Mouse (Mus musculus) right cerebral cortex, adult 18-20 months (tissue): ENCODE measurements around the gene Rps3.

Source experiments
- DNase-seq: peaks from one replicate; pipeline ENCODE4 v3.0.0; 2022; ENCODE audit warnings: mixed read lengths

Rps3 gene

DNA sequence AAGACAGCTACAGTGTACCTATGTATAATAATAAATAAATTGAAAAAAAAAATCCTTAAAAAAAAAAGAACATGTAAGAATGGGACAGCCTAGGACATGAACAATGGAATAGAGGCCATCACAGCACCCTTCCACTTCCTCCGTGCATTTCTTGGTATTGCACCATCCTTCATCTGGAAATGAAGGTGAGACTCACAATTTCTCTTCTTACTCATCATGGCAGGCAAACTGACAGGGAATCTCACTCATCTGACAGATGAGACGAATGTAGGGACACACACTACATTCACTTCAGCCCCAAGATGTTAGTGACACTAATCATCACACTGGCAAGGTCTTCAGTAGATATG, 8.0 kb downstream of the Rps3 start:
- no peak for DNase-seq

DNA sequence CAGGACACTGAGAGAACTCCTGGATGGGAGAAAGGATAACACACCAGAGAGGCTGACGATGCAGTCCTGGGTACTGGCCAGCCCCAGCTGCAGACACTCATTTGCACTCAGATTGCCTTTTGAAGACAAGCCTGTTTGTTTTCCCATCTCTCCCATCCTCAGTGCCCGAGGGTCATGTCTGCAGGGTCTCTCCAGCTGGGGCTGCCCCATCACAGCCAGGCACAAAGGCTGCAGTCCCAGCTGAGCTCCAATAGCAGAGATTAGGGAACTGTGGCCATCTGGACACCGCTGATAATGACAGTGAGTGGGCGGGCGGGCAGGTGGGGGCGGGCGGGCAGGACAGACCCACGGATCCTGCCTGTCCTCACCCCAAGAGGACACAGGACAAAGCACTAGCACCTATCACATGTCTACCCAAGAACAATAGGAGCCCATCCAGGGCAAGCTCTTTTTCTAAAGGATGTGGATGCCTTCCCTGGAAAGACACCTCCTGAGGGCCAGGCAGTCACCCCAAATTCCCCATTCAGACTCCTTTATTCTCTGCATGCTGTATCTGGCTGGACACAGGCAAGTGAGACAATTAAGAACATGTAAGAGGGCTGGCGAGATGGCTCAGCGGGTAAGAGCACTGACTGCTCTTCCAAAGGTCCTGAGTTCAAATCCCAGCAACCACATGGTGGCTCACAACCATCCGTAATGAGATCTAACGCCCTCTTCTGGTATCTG, 8.5 kb downstream of the Rps3 start:
- no peak for DNase-seq

DNA sequence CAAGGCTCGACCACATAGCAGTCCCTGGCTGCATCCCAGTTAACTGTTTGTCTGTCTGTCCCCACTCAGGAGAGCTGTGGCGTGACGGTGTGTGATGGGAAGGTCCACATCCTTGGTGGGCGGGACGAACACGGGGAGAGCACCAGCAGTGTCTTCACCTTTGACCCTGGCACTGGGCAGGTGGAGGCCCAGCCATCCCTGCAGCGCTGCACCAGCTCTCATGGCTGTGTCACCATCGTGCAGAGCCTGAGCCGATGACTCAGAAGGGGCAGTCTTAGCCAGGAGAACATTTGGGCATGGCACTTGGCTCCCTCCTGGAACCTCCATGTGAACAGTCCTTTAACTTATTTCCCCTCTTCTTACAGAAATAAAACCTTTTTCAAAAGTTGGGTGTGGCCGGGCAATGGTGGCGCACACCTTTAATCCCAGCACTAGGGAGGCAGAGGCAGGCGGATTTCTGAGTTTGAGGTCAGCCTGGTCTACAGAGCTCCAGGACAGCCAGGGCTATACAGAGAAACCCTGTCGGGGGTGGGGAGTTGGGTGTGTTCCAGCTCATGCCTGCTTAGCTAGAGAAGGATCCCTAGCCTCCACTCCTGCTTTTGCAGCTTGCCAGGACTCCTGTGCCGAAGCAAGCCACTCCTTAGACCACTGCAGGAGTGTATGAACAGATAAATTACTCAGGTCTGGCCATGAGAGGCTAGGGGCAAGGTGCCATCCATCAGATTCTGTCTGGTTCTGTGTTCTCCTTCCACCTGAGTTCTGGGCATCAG, 9.7 kb downstream of the Rps3 start:
- no peak for DNase-seq

DNA sequence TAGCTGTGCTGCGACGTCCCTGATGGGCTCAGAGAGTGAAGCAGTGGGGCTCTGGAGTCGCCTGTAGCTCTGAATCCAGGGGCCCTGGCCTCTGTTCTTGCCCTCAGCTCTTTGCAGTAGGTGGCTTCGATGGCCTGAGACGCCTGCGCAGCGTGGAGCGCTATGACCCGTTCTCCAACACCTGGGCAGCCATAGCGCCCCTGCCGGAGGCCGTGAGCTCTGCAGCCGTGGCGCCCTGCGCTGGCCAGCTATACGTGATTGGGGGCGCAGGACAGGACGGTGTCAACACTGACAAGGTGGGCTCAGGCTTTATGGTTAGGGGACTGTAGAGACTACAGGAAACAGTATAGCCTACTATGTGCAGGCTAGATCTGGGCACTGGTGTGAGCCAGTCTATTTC, 12.0 kb downstream of the Rps3 start:
- DNase-seq, result no peak

DNA sequence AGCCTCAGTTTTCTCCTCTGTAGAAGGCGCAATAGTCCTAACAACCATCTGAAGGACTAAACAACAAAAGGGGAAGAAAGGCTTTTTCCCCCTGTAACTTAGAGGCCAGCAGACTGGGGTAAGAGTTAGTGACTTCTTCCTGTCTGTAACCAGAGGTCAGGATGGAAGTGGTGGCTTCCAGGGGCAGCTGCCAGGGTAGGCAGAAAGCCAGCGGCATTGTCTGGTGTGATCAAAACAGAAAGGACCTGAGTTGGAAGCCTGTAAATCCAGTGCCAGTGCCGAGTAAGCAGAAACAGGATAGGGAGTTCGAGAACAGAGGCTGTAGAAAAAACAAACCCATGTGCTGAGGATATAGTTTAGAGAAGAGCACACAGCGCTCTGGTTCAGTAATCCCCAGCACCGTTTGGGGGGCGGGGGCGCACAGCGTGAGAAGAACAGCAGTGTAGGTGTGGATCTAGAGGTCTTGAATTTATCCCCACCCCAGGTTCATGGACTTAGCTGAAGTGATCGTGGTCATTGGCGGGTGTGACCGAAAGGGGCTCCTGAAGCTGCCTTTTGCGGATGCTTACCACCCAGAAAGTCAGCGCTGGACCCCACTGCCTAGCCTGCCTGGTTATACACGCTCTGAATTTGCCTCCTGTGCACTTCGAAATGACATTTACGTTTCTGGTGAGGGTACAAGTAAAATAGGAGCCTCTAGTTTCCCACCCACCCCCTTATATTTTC, 13.7 kb downstream of the Rps3 start:
- DNase-seq, result no peak

DNA sequence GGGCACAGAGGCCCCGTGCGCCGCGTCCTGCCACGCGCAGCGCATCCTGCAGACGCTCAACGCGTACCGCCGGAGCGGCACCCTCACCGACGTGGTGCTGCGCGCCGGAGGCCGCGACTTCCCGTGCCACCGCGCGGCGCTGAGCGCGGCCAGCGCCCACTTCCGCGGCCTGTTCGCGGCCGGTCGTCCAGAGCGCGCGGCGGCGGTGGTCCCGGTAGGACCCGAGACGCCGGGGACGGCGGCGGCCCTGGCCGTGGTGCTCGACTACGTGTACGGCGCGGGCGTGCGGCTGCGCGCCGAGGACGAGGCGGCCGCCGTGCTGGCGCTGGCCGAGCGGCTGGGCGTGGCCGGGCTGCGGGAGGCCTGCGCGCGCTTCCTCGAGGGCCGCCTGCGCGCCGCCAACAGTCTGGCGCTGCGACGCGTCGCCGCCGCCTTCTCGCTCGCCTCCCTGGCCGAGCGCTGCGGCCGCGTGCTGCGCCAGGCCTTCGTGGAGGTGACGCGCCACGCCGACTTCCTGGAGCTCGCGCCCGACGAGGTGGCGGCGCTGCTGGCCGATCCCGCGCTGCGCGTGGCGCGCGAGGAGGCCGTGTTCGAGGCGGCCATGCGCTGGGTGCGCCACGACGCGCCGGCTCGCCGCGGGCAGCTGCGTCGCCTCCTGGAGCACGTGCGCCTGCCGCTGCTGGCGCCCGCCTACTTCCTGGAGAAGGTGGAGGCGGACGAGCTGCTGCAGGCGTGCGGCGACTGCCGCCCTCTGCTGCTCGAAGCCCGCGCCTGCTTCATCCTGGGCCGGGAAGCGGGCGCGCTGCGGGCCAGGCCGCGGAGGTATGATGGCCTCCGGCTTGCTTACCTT, 15.0 kb downstream of the Rps3 start:
- peak; percentile 80 for DNase-seq

DNA sequence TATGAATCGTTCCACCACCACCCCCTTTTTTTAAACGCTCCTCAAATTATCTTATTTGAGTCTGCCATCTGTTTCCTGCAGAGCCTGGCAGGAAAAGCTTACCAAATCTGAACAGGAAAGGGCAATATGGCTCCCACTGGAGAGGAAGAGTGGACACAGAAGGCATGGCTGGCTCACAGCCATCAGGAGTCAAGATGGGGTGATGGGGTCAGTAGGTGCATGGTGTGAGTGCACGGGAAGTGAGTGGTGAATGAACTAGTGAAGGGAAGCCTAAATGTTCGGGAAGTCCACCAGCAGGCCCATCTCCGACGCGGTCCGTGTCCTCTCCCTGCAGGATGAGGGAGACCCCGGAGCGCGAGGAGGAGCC, 15.6 kb downstream of the Rps3 start:
- no peak for DNase-seq

DNA sequence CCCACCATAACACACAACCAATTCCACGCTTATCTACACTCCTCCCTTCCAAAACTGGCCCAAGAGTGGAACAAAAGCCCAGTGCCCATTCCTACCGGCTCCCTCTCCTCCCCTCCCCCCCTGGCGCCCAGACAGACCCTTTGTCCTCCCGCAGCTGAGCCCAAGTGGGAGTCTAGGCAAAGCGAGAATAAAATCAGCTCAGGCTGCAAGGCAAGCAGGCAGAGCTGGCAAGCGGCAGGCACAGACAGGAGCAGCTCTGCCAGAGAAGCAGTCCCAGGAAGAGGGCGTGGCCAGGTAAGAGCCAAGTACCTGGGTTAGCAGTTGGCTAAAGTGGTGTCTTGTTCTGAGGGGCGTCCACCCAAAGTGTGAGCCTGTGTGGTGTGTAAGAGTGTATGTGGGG, 17.7 kb downstream of the Rps3 start, which contains the start of gene Klhl35:
Gene Klhl35, plus strand, starts transcription at position 194 of the 400 bp plus-strand sequence.
- DNase-seq, result no peak

DNA sequence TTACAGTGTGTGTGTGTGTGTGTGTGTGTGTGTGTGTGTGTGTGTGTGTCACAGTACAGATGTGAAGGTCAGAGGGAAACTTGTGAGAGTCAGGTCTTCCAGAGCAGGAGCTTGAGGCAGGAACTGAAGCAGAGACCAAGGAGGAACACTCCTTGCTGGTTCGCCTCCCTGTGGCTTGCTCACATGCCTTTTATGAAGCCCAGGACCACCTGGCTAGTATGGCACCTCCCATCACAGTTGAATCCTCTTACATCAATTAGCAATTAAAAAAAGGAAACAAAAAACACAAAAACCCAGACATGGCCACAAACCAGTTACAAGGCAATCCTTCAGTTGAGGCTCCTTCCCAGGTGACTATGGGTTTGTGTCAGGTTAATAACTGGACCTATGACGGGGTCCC, 20.4 kb downstream of the Rps3 start:
- DNase-seq, result no peak

DNA sequence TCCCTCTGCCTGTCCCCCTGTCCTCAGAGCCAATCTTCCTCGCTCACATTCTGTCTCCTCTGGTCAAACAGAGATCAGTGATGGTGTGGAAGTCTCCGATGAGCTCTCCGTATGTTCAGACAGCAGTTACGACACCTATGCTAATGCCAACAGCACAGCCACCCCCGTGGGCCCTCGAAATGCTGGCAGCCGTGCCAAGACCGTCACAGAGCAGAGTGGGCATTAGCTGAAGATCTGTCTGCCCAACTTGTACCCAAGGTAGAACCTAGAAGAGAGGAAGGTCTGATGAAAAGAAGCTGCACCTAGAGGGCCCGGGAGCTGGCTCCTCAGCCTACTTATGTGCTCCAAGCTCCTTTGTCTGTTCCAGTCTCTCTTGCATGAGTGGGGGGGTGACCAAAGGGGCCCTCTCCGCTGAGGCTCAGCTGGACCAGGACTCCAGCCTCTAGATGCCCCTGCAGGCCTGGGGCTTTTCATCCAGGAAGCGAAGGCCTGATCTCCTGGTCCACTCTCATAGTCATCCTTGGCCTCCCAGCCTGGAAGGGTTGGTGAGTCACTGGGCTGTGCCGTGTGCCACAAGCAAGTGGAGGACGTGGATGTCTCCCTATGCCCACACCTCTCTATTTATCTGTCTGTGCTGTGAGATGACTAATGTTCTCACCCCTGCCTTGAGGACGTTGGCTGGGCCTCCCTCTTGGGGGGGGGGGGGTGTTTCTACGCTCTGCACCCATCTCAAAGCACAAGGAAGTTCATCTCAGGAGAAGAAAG, 23.5 kb downstream of the Rps3 start:
- DNase-seq, result peak; percentile 61

DNA sequence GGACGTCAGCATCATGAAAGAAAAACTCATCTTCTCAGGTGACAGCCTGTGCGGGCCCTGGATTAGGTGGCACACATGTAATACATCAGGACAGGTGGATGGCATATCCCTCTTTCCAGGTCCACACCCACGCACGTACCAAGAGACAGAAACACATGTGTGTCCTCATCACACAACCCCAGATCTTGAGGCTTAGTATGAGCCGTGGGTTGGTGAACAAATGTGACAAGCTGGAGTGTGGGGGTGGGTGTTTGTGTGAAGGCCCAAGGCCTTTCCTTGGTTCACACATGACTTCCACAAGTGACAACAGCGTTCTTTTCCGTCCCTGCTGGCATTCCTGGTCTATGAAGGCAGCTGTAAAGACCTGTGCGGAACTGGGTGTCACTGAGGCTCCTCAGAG, 24.7 kb downstream of the Rps3 start:
- DNase-seq, result peak; percentile 56

DNA sequence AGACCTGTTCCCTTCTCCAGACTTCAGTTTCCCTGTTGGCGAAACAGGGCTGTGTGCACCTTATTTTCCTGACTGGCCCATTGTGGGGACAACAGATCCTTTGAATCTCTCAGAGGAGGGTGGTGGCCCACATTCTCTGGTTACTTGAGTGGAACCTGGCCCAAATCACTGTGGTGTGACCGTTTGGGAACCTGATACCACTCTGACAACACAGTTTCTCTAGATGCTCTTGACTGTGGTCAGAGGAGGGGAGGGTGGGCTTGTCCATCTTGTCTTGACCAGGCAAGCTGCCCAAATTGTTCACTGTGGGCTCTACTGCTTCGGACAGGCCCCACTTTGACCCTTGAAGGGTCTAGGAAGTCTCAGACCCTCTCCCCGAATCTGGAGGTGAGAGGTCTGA, 29.5 kb downstream of the Rps3 start:
- DNase-seq, result no peak

DNA sequence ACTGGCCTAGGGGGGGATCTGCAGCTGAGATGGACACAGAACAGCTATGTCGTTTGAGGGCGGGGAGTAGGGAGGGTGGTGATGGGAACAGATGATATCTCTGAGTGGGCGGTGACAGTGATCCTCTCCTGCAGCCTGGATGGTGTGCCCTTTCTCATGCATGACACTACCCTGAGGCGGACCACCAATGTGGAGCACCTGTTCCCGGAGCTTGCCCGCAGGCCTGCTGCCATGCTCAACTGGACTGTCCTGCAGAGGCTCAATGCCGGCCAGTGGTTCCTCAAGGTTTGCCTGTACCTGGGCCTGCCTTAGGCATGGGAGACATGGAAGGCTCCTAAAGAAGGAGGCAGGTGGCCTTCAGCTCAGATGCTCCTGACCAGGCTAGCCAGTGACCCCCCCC, 30.7 kb downstream of the Rps3 start:
- no peak for DNase-seq

DNA sequence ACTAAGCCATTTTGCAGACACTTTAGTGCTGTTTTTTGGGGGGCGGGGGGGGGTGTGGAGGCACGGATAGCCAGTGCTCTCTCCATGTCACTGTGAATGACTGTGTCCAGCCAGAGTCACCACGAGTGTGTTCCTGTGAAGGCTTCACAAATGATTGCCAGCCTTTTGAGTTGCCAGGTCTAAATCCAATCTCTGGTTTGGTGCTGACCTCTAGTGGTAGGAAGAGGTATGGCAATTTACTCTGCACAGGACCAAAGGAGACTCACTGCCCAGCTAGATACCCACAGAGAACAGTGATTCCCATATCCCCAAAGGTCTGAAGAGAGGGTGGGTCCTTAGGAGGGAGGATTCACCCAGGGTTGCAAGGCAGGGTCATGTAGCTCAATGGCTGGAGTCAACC, 32.8 kb downstream of the Rps3 start:
- peak; percentile 70 for DNase-seq

DNA sequence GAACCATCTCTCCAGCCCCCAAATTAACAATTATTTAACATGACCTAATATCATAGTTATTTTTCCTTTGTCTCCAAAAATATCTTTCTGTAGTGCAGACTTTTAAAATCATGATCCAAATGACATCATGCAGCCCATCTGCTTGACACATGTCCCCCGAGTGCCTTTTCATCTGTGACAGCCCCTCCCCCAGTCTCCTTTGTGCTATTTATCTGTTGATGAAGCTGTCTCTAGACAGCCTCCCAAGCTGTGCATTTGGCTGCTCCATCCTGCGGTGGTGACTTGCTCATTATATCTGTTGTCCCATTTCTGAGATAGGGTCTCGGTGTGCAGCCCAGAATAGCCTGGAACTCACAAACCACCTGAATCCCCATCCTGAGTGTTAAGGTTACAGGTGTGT, 33.8 kb downstream of the Rps3 start:
- DNase-seq, result no peak

DNA sequence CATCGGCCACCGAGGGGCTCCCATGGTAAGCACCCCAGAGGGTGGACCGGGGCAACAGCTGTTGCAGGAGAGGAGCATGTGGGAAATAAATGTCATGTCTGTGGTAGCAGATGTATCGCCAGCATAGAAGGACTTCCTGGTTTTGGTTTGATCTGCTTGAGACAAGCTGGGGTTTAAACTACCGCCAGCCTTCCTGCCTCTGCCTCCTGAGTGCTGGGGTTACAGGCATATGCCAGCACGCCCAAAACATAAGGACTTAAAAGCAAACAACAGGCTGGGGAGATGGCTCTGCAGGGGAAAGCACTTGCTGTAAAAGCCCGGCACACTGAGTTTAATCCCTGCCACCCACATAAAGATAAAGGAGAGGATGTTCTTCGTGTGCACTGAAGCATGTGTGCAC, 34.5 kb downstream of the Rps3 start:
- DNase-seq, result no peak

DNA sequence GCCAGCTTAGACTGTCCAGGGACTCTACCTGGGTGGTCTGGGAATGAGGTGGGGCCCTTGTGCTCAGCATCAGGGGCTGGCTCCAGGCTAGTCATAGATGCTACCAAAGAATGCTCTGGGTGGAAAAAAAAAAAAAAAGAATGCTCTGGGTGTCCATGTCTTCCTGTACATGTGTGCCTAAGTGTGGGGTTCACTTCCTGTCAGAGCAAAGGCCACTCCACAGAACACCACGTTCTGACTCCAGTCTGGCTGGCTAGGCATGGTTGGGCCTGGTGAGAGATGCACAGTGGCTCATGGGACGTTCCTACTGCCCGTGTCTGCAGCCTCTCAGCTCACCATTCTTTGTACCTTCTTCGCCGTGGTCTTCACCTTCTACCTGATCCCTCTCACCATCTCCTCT, 34.9 kb downstream of the Rps3 start:
- no peak for DNase-seq

DNA sequence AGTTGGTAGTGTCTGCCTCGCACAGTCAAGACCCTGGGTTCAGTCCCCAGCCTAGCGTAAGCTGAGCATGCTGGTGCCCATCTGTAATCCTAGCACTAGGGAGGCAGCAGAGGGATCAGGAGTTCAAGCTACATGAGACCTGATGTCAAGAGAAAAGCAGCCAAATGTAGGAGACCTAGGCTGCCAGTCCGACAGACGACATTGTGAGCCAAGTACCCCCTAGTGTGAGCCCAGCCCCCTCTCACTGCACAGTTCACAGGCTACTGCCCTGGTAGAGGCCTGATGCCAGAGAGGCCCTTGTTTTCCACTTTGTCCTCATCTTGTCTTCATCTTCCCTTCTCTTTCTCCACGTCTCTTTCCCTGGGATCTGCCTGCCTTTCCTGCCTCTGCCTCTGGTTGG, 36.2 kb downstream of the Rps3 start:
- DNase-seq, result no peak

DNA sequence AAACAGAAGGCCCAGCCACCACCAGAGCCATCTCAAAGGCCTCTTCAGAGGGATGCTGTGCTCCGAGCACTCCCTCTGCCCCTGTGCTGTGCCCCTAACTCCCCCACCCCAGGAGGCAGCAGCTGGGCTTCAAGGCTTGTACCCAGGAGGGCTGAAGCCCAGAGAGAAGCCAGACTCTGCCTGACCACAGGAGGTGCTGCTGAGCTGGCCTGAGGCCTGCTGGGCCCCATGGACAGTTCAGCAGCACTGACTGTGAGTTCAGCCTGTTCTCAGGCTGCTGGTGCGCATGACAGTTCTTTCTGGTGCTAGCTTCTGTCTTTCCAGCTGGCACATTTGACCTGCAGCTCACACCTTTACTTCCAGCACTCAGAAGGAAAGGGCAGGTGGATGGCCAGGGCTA, 37.7 kb downstream of the Rps3 start:
- DNase-seq, result no peak

DNA sequence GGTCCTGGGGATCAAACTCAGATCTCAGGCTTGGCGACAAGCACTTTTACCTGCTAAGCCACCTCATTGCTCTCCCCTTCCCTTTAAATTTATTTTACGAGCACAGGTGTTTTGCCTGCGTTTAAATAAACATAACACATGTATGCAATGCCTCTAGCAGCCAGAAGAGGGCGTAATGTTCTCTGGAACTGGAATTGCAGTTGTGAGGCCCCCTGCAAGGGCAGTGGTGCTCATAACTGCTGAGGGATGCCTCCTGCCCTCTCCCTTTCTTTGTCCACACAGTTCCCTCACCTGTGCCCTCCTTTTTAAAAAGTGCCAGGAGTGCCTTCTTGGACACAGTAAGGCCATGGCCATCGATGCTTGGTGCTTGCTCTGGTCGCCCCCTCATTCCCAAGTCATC, 39.5 kb downstream of the Rps3 start:
- DNase-seq, result no peak

DNA sequence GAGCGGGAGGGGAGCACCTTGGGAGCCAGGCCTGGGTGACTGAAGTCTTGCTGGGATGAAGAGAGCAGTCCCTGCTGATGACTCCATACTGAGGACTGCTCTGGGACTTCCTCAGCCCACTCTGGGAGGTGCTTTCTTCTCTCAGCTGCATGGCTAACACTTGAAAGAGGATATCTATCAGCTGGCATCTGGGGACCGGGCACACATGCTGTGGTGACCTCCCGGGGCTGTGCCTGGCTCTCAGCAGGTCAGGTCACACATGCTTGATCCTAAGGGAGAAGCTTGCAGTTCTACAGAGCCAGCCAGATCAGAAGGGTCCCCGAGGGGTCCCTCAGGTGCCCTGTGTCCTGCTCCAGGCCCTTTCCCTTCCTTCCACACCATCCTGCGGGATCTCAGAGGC, 40.4 kb downstream of the Rps3 start:
- no peak for DNase-seq

DNA sequence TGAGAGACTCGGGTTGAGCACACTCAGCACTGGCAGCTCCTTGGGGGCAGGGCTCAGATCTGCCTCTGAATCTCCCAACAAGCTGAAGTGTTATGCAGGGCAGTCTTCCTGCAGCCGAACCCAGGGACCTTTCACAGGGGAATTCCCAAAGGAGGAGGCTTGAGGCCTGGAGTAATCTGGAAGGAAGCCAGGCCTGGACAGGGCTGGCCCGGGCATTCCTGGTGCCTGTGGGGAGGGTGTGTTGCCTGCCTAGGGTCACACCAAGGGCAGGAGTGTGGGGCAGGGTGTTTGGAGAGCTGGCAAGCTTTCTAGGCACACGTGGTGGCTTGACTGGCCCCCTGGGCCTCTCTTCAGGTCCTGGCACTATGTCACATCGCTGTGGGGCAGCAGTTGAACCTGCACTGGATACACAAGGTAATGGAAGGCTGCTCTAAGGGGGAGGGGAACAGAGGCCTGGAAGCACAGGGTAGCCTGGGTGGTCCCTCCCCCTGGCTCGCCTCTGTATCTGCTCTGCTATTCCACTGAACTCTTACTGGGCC, 41.9 kb downstream of the Rps3 start:
- DNase-seq, result no peak
